Mouse (Mus musculus) limb, embryonic 14.5 days (tissue): ENCODE measurements around the gene Trim71. TPM values are rescaled to one million over a fixed set of nuclear protein-coding genes. Genes with fewer than 3 reads are reported as not detected.

ENCODE experiments used
- ATAC-seq: fragments of 200-750 bp; cut with Nextera tagmentation; 2 replicates; pipeline ENCODE4 v1.8.0; 2017; ENCODE audit warnings: low read depth, moderate number of reproducible peaks, moderate TSS enrichment; ENCODE audit not compliant: low FRiP score
- DNase-seq: peaks from one replicate; pipeline ENCODE4 v3.0.0-alpha.2; 2015; ENCODE audit warnings: low spot score
- H3K27ac ChIP-seq: fragments of 300-500 bp; sonication (generic); replicated peaks from 2 replicates; pipeline ENCODE4 v1.5.1; 2014; ENCODE audit warnings: low read depth, mild to moderate bottlenecking, low read length, moderate library complexity, mixed read lengths
- H3K27me3 ChIP-seq: fragments of 300-500 bp; sonication (generic); 2 replicates; pipeline ENCODE4 v1.6.1; 2014; ENCODE audit warnings: low read length, mixed read lengths; ENCODE audit not compliant: control insufficient read depth, insufficient read depth
- H3K36me3 ChIP-seq: fragments of 300-500 bp; sonication (generic); 2 replicates; pipeline ENCODE4 v1.6.1; 2014; ENCODE audit warnings: mild to moderate bottlenecking, low read length, moderate library complexity, mixed read lengths; ENCODE audit not compliant: control insufficient read depth, insufficient read depth
- H3K4me1 ChIP-seq: fragments of 300-500 bp; sonication (generic); 2 replicates; pipeline ENCODE4 v1.6.1; 2014; ENCODE audit warnings: antibody characterized with exemption, low read length, mixed read lengths; ENCODE audit not compliant: control insufficient read depth, insufficient read depth
- H3K4me2 ChIP-seq: fragments of 300-500 bp; sonication (generic); replicated peaks from 2 replicates; pipeline ENCODE4 v1.6.1; 2014; ENCODE audit warnings: low read depth, mild to moderate bottlenecking, low read length, moderate library complexity; ENCODE audit not compliant: severe bottlenecking
- H3K4me3 ChIP-seq: fragments of 300-500 bp; sonication (generic); replicated peaks from 2 replicates; pipeline ENCODE4 v1.5.1; 2014; ENCODE audit warnings: low read length
- H3K9ac ChIP-seq: fragments of 300-500 bp; sonication (generic); 2 replicates; pipeline ENCODE4 v1.6.1; 2014; ENCODE audit warnings: mild to moderate bottlenecking, low read depth, low read length, moderate library complexity; ENCODE audit not compliant: severe bottlenecking
- H3K9me3 ChIP-seq: fragments of 300-500 bp; sonication (generic); 2 replicates; pipeline ENCODE4 v1.6.1; 2016; ENCODE audit warnings: low read length; ENCODE audit not compliant: control insufficient read depth
- POLR2A ChIP-seq: fragments of 200-500 bp; IDR thresholded peaks from 2 replicates; pipeline ENCODE4 v1.8.0; 2012; ENCODE audit warnings: inconsistent platforms, mild to moderate bottlenecking, moderate library complexity, borderline replicate concordance; ENCODE audit not compliant: insufficient read depth, insufficient read length; ENCODE audit errors: extremely low read depth
- WGBS: fragments of 180-500 bp; shearing (Covaris S2); extraction: QIAGEN DNeasy Blood & Tissue Kit; methylation state at CpG from one replicate; pipeline ENCODE4 v1.1.7; 2014; 5-methylcytosine and 5-hydroxymethylcytosine counted together
- polyA plus RNA-seq, 2 experiments: library from polyadenylated mRNA; depleted of rRNA in 1 of 2; stranded (reverse) in 1 of 2; unstranded in 1 of 2; fragments of >200 nt; fragmentation: Nextera tagmentation in 1 of 2; extraction: Ambion mirVana in 1 of 2; gene quantifications; 2 replicates each; pipeline versions ENCODE4 v1.2.1 to v1.2.3; 2012 to 2014

Gene Trim71
- polyA plus RNA-seq, 2 experiments, result 0.26 to 0.33 TPM

DNA sequence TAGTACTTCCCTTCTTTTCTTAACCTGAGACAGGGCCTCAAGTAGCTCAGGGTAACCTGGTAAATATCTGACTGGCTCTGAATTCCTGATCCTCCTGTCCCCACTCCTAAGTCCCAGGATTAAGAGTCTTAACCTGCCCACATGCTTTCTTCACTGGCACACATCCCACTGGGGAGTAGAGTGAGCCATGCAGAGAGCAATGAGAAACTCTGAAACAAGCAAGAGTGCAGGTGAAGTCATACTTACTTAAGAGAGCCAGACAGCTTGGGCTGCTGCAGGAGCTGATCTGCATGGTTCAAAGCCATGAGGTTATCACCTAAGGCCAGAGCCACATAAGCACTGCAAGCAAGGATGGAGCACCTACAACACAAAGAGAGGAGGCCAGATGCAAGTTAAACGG lies 36.9 kb upstream of the Trim71 start:
- H3K9ac ChIP-seq, result no peak overlapping the region
- no peak for TF ChIP-seq POLR2A
- no peaks in the 10 kb centered on the region for H3K9me3 ChIP-seq
- no peaks in the 10 kb centered on the region for H3K4me1 ChIP-seq
- WGBS, result 82% methylated on average over 1 of the region's 1 CpGs
- no peak overlapping the region for H3K4me2 ChIP-seq
- no peak for ATAC-seq
- H3K27ac ChIP-seq, result no peak overlapping the region
- peaks cover 73% of the 10 kb centered on the region for H3K36me3 ChIP-seq
- no peaks in the 10 kb centered on the region for H3K27me3 ChIP-seq
- no peak for DNase-seq
- no peak overlapping the region for H3K4me3 ChIP-seq

- no peak overlapping the region for H3K4me3 ChIP-seq
- H3K27me3 ChIP-seq, result no peaks in the 10 kb centered on the region
- TF ChIP-seq POLR2A, result no peak
- H3K4me1 ChIP-seq, result peaks cover 9% of the 10 kb centered on the region; the same call in 1 of the 2 replicates
- 35% methylated on average over 5 of the region's 5 CpGs for WGBS
- no peaks in the 10 kb centered on the region for H3K9me3 ChIP-seq
- ATAC-seq (no peak), DNase-seq (no peak)
- H3K36me3 ChIP-seq, result peaks cover 37% of the 10 kb centered on the region
- no peak overlapping the region; the same call in 1 of the 2 replicates for H3K9ac ChIP-seq
- H3K27ac ChIP-seq, result no peak overlapping the region
- no peak overlapping the region for H3K4me2 ChIP-seq
Observed at GRCm38 (mm10) chr9:114585017-114585345, 20.8 kb upstream of the Trim71 start.

GRCm38 (mm10) chr9:114584183-114585016 lies 20.2 kb upstream of the Trim71 start:
- Histone ChIP-seq H3K27me3 (no peaks in the 10 kb centered on the region), H3K4me3 (peak overlapping the region; percentile 31), H3K9me3 (no peaks in the 10 kb centered on the region), H3K36me3 (peaks cover 33% of the 10 kb centered on the region), H3K9ac (peak overlapping the region; percentile 9), H3K4me1 (peaks cover 10% of the 10 kb centered on the region; the same call in 1 of the 2 replicates), H3K27ac (no peak overlapping the region; the same call in 1 of the 2 replicates), H3K4me2 (peak overlapping the region; percentile 50)
- no peak for TF ChIP-seq POLR2A
- 7% methylated on average over 31 of the region's 31 CpGs for WGBS
- peak; percentile 42 for DNase-seq
- peak; percentile 63; the same call in 1 of the 2 replicates for ATAC-seq

GRCm38 (mm10) chr9:114583812-114584182 lies 19.6 kb upstream of the Trim71 start:
- no peak overlapping the region; the same call in 1 of the 2 replicates for H3K27ac ChIP-seq
- peak; percentile 50; the same call in 1 of the 2 replicates for ATAC-seq

DNA sequence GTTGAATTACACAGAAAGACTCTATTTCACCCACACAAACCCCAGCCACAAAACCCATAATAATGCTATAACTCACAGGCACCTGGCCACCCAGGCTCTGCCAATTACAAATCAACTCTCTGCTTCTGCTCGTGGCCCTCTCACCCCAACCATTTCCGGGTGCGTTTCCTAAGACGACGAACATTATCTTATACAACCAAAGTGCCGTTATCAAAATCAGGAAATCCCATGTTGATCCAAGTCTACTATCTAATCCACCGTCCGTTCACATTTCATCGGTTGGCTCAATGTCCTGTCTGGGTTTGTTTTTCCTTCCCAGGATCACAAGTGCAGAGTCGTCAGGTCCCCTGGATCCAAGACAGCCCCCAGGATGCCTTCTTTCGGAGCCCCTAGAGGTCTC lies 14.5 kb upstream of the Trim71 start:
- WGBS, result 32% methylated on average over 11 of the region's 11 CpGs
- Histone ChIP-seq H3K4me3 (no peak overlapping the region), H3K9ac (no peak overlapping the region), H3K4me1 (peaks cover 3% of the 10 kb centered on the region; the same call in 1 of the 2 replicates), H3K9me3 (no peaks in the 10 kb centered on the region), H3K36me3 (no peaks in the 10 kb centered on the region), H3K4me2 (peak overlapping the region; percentile 21; the same call in 1 of the 2 replicates), H3K27me3 (no peaks in the 10 kb centered on the region), H3K27ac (0 out of 2 replicates have a peak overlapping the region, but pooled peaks have one; percentile 15)
- DNase-seq (no peak), ATAC-seq (no peak)
- TF ChIP-seq POLR2A, result no peak

More at GRCm38 (mm10) chr9:114583812-114584182, 19.6 kb upstream of the Trim71 start:
- peaks cover 29% of the 10 kb centered on the region for H3K36me3 ChIP-seq
- H3K4me2 ChIP-seq, result peak overlapping the region; percentile 50
- DNase-seq, result peak; percentile 73
- under 1% methylated on average over 23 of the region's 23 CpGs for WGBS
- H3K4me3 ChIP-seq, result peak overlapping the region; percentile 31
- no peaks in the 10 kb centered on the region for H3K9me3 ChIP-seq
- H3K9ac ChIP-seq, result peak overlapping the region; percentile 9
- TF ChIP-seq POLR2A, result no peak
- no peaks in the 10 kb centered on the region for H3K27me3 ChIP-seq
- peaks cover 11% of the 10 kb centered on the region; the same call in 1 of the 2 replicates for H3K4me1 ChIP-seq
